Mouse (Mus musculus): Measurements from ENCODE around the gene H3f3a.

Gene H3f3a

GRCm38 (mm10) chr1:180757252-180757955 is 56.3 kb downstream of the H3f3a start:
- DNase-seq, result no peak

- no peak for DNase-seq
Observed at GRCm38 (mm10) chr1:180756711-180757110, 57.0 kb downstream of the H3f3a start.

- DNase-seq, result no peak
Observed at GRCm38 (mm10) chr1:180754376-180754775, 59.4 kb downstream of the H3f3a start.

GRCm38 (mm10) chr1:180752115-180752514 is 61.6 kb downstream of the H3f3a start:
- no peak for DNase-seq
